Mouse (Mus musculus): Measurements from ENCODE around the gene Rbfox3. TPM values are rescaled to one million over a fixed set of nuclear protein-coding genes. Genes with fewer than 3 reads are reported as not detected.

The Rbfox3 gene
- total RNA-seq, 4 experiments from 2014 or later: 0.20 TPM; not detected in 3

DNA sequence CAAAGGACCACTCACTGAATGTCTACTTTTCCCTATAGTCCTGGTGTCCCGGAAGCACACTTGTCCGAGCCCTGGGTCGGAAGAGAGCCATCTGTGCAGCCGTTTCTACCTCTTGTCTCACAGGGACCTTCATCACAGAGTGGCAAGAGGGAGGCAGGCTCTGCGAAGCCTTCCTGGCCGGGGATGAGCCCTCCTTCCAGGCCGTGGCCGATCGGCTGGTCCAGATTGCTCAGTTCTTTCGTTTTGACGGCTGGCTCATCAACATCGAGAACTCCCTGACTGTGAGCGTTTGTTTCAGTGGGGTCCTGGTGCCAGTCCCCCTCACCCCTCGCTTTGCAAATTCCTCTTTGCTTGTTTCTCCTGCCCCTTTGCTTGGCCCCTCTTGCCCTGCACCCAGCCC is 429.6 kb downstream of the Rbfox3 start:
- no peak for DNase-seq (ENCODE audit: low spot score in 2 of 2)

DNA sequence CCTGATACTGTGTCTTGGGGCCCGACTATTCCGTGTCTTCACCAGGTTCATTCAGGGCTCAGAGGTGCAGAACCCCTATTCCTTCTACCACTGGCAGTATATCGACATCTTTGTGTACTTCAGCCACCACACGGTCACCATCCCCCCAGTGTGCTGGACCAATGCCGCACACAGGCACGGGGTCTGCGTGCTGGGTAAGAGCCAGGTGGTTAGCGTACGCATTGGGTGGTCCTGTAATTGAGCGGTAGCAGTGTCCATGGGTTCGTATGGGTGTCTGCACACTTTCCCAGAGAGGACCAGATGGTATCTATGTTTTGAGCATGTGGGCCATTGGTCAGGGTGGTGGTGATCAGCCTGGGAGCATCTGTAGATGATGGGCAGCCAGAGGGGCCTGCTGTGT is 430.2 kb downstream of the Rbfox3 start:
- no peak for DNase-seq (ENCODE audit: low spot score in 2 of 2)

DNA sequence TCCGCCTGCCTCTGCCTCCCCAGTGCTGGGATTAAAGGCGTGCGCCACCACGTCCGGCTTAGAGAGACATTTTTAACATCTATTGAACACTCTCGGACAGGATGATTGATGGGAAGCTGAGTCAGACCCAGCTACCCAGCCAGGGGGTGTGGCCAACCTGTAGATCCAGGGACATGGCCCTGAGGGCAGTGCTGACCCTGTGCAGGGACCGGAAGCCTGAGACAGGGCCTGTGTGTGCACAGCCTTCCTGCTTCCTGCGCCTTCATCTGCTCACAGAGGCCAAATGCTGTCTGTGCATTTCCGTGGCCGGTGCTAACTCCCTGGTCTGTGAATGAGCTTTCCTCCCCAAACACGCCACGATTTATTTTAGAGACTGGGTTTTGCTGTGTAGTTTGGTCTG is 431.6 kb downstream of the Rbfox3 start:
- DNase-seq (ENCODE audit: low spot score in 2 of 2): no peak

DNA sequence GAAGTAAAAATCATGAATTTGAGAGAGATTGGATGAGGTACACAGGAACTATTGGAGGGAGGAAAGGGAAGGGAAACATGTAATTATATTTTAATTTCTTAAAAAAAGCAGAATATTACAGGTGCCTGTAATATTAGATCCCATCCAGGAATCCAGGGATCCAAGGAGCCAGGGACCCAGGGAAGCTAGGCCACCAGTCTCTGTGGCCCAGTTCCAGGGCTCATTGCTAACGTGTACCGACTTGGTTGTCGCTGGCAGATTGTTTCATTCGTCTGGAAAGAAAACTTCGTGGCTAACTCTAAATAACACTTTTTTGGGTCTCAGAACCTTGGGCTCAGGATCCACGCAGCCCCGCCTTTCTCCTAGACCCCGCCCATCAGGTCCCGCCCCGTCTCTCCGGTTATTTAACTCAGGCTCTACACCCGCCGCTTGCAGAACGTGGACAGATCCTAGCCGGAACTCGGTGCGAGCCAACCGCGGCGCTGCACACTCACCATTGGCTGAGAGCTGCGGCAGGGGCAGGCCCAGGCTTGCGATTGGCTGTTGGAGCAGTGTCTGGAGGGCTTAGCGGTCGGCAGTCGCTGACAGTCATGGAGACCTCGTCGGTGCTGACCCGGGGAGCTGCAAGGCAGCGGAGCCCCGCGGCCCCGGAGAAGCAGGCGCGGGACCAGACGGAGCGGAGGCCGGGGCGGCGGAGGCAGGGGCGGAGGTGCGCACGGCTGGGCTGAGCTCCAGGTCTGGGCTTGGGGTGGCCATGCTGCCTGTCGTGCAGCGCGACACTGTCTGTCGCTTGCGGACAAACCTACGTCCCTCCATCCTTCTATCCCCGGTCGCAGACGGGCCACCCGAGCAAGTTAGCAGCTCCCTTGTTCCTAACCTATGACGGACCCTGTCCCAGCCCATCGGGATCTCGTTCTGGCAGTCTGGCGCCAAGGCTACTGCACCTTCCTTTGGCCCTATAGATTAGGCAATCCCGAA is 434.7 kb downstream of the Rbfox3 start, which contains the start of gene Engase:
Gene Engase, plus strand, starts transcription at position 434 of the 978 bp plus-strand sequence.
- DNase-seq (ENCODE audit: low spot score in 2 of 2): peak; percentile 95 to 96

DNA sequence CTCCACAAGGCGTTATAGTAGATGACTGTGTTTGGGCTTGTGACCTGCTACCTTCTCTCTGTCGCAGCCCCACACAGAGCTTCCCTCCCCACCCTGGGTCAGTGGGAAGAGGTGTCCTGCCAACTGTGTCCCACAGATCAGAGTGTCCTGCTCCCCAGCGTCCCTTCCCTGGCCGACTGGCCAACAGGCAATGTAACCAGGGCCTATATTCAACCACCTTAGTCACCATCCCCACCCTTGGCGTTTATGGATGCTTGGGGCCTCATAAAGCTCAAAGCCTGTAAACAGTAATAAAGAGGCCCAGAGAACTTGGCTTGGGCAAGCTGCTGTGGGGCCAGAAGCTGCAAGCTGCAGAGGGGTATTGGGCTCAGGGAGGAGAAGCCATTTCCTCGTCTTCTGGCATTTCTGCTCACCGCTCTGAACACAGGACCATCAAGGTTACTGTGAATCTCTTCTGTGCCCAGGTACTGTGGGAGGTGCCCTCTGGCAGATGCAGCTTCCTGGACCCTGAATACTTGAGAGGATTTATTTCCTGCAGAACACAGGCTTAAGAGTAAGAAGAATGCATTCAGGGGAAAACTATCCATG is 435.8 kb downstream of the Rbfox3 start:
- no peak for DNase-seq (ENCODE audit: low spot score in 2 of 2)

DNA sequence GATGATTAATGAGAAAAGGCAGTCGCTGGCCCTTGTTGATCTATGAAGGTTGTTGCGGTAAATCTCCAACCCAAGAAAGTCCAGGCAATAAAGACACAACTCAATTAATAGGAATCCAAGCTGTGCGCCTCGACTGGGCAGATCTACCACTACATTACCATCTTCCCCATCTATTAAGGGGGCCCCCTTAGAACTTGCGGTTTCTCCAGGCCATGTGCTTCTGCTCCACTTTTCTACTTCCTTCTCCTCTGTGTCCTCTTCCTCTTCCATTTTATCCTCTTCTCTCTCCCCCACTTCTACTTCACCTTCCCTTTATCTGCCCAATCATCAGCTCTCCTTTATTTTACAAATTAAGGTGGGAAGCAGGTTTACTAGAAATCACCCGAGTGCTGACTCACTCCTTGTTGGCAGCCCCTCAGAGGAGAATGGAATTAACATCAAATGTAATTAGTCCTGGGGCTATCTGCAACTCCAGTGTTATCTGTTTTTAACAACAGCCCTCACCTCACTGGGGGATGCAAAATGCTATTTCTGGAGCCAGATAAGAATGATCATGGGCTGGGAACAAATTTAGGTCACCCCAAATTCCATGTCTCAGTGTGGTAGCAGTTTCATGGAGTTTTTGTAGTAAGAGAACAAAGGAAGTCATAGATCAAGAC is 437.4 kb downstream of the Rbfox3 start:
- no peak for DNase-seq (ENCODE audit: low spot score in 2 of 2)

DNA sequence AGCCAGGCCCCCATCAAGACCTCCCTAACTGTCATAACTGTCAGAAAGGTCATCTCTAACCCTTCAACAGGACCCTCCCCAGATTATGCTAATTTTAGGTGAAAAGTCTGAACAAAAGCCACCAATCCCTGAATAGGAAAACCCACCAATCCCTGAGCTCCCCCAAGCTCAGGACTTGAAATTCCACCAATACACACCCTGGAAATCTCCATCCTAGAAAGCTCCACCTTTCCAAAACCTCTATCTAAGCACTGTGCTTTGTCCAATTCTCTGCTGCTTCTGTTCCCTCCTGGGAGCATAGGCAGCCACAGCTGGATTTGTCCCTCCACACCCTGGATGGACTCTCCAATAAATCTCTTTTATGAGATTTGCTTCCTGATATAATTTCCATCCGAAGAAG is 438.2 kb downstream of the Rbfox3 start:
- DNase-seq (ENCODE audit: low spot score in 2 of 2): no peak

DNA sequence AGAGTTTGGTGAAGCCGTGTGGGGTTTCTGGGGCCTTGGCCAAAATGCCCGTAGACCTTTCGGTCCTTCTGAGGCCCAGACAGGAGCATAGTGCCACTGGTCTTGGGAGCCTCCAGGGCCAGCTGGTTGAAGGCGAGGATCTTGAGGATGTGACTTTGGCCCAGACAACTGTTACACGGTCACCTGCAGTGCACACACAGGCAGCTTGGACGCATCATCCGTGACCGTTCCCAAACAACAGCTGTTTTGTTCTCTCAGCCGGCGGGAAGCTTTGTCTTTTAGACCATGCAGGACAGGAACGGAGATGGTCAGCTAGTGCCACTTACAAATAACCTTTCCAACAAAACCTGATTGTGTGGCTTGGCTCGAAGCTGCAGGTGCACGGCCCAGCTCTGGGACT is 439.7 kb downstream of the Rbfox3 start:
- DNase-seq (ENCODE audit: low spot score in 2 of 2): no peak

DNA sequence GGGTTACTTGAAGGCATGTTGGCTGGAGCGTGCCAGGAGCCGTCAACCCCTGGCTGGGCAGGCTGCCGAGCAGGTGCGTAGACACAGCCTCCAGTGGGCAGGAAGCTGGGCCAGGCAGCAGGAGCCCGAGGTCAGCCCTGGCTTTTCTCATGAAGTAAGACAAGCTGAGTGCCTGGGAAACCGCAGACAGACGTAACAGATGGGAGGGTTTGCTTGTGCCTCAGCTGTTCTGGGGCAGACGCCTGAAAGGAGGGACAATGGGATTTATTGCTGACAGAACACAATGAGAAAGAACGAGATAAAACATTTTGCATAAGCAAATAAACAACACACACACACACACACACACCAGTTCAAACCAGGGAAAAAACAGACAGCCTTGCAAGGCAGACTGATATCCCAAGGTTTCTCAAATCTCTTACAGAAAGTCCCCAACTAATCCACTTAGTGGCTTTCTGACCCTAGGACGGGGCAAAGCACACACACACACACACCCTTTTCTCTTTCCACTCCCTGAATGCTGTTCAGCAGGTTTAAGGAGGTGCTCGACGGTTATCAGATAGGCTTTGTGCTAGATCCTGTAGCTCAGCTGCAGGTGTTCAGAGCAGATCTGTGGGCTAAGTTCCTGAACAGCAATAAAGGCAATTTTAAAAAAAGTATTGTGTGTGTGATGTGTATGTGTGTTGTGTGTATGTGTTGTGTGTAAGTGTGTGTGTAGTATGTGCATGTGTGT is 441.0 kb downstream of the Rbfox3 start:
- DNase-seq (ENCODE audit: low spot score in 2 of 2): no peak

DNA sequence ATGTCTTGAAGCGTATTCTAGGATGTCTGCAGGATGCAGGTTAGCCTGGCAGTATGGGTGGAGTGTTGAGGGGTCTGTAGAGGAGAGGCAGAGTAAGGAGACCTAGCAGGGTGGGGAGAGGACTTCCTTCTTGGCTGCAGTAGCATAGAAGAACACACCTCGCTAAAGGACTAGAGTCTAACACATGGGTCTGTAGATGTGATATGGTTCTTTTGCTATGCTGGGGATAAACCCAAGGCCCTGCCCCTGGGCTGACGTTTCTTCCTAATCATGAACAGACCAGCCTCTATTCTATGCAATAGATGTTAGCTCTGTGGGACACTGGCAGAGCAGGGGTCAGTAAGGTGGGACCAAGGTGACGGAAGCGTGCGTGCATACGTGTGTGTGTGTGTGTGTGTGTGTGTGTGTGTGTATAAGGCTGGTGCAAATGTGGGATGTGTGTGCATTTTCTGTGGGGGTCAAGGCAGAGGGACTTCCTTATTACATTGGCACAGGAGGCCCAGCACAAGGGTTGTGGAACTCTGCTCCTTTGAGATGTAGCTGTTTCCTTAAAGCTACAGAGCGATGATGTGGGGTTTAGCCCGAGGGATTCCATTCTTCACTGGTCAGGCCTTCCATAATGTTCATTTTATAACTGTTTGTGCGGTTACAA is 441.8 kb downstream of the Rbfox3 start:
- DNase-seq (ENCODE audit: low spot score in 2 of 2): no peak

DNA sequence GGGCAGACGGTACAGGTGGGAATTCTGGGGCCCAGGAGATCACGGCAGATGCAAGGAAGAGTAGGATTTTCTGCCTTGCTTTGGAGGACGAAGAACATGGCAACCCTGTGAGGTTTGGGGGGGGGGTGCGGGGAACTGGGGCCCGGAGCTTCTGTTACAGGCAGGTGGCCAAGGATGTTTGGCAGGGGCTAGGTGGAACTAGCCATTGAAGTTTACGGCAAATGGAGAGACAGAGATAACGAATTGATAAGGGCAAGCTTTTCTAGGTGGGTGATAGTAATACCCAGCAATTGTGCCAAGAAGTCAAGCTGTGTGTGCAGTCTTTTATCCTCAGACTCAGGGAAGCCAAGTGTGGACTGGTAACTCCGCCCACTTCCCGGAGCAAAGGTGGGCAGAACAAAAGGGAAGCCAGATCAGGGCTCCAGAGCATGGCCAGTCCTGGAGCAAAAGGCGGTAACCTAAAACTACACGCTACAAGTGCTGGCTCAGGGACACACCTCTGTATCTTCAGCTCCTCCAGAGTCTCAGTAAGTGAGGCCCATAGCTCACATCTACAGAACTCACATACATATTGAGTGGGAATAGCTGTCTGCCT is 443.9 kb downstream of the Rbfox3 start:
- no peak for DNase-seq (ENCODE audit: low spot score in 2 of 2)

DNA sequence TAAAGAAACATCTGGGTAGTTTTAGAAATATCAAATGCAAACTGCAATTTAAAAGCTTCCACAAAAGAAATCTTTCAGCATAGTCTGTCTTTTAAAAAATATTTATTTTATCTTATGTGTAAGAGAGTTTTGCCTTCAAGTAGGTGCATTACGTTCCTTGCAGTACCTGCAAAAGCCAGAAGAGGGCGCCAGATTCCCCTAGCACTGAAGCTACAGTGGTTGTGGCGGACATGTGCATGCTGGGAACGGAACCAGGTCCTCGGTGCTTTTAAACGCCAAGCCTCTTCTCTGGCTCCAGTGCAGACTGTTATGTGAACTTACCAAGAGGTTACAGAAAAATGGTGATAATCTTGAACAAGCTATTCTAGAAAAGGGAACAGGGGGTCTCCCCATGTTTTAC is 451.1 kb downstream of the Rbfox3 start:
- DNase-seq (ENCODE audit: low spot score in 2 of 2): no peak

DNA sequence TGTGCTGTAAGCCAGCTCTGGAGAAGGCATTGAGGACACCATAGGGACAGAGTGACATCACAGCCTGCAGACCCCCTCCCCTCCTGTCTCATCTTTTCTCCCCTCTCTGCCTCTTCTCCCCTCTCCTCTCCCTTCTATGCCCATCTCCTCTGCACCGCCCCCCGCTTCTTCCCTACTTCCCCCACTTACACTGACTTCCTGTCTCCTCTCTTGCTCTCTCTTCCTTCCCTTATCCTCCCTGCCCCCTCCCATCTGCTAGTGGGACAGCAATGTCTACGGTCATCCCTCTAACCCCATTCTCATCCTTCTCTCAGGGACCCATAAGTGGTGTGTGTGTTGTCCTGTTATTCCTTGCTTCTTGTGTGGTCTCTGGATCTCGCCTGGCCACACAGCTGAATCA is 451.9 kb downstream of the Rbfox3 start:
- no peak for DNase-seq (ENCODE audit: low spot score in 2 of 2)

DNA sequence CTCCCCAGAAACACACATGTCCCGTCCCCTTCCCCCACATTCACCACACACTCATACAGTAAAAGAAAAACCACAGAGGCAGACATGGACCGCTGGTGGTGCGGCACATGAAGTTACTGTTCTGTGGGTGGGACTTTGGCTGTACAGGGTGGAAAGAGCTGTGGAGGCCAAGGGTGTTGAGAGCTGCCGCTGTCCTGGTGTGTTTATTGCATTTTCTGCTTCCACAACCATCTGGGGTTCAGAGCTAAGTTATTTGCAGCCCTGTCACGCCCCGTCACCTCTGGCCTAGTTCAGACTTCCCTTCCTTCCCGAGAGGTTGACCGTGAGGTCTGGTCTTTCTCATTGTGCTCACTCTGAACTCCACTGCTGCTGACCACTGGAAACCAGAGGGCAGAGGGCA is 452.3 kb downstream of the Rbfox3 start:
- peak in 1 of 2 experiments; percentile 45 for DNase-seq (ENCODE audit: low spot score in 2 of 2)

DNA sequence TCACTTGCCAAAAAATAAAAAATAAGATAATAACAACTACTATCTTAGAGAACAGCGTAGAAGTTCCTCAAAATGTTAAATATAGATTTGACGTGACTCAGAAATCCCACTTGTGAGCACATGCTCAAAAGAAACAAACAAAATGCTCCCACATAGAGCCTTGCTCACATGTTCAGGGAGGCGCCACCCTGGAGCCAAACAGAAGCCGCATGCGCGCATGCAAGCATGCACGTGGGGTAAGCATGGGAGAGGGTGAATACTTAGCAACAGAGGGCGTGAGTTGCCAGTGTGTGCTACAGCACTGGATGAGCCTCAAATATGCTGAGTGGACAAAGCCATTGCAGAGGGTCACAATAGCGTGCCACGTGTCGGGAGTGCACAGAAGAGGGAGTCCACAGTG is 454.5 kb downstream of the Rbfox3 start:
- DNase-seq (ENCODE audit: low spot score in 2 of 2): no peak

DNA sequence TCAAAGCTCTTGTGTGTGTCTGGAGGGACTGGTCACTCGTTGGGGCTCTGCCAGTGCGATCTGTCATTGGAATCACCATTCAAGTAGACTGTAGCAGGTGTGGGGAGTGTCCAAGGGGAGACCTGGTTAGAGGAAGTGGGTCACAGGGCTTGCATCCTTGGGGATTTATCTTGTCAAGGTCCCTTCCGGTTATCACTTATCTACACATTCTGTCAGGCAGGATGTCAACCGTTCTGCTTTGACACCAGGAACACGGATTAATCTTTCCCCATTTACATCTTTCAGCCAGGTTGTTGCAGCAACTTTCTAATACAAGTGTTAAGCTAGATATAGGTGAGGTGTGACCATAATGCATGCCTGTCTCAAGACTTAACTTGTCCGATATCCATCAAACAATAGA is 455.6 kb downstream of the Rbfox3 start:
- no peak for DNase-seq (ENCODE audit: low spot score in 2 of 2)

DNA sequence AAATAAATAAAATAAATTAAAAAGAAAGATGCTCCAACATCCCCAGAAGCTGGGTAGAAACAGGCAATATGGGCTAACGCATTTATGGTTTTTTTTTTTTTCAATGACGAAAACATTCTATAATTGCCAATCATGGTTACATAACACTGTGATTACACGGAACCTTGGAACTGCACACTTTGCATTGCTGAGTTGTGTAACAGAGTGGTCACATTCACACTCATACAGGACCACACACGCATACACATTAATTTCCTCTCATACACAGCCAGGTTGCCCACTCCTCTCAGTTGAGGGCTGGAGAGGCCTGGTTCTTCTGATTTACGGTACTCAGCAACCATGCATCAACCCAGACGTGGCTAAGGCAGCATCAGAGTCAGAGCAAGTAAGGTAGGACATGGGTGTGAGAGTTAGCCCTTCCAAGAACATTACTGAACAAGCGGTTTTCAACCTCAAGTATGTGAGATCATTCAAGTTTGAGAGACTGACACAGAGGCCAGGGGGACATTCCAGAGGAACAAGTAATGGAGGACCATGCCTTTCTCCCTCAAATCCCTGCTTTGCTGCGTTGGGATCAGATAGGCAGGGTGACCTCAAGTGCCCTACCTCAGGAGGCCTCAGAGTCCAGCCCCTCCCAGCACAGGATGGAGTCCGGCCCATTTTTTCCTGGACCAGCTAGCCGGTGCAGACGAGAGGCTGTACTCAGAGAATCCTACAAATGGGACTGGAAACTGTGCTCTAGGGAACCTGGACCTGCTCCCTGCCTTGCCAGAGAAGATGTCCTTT is 457.3 kb downstream of the Rbfox3 start:
- DNase-seq (ENCODE audit: low spot score in 2 of 2): peak; percentile 43 to 65

DNA sequence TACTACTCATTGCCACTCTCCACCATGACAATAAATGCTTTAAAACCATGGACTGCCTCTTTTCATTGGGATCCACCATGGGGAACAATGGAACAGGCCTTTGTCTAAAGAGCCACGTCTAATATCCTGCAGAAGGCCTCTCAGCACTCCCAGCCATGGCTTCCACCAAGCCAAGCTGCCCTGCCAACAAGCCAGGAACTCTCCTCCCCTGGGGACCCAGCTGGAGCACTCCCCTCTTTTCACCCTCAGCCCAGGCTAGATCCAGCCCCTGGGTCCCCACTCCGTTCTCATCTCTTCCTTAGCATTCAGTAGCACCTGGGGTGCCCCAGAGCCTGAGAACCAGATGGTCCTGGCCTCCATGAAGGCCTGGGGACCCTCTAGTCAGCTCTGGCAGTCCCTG is 458.4 kb downstream of the Rbfox3 start:
- DNase-seq (ENCODE audit: low spot score in 2 of 2): no peak

DNA sequence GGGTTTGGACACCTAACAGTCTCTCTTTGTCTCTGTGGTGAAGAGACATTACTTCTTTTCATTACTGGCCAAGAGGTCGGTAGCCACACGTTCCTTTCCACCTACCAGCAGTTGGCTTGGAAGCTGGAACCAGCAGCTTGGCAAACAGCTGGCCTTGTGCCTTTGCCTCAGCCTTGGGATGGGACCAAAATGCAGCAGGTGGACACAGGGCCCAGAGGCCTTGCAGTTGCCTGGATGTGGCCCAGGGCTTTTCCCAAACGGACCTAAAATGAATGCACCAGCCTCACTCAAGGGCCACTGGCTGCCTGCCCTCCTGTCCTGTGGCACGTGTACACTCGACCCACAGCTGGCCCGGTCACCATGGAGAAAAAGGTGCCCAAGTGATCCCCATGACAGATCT is 460.2 kb downstream of the Rbfox3 start:
- no peak for DNase-seq (ENCODE audit: low spot score in 2 of 2)

DNA sequence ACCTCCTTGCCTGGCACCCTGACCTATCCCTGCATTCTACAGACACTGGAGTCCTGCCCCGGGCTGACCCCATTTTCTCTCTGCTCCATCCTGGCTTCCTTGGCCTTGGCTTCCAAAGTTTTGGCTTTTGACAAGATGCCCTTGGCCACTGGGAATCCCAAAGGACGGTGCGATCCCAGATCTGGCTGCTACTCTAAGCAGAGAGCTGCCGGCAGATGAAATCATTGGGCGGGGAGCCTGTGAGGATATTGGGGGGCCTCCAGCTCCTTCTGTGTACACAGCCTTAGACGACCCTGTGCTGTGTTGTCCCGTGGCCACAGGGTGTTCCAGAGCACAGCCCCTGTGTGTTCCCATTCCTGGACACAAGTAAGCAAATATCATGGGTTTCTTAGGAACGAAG is 463.0 kb downstream of the Rbfox3 start:
- DNase-seq (ENCODE audit: low spot score in 2 of 2): peak; percentile 72 to 82

Measured in gastrocnemius, adult 8-10 months (tissue).